Mouse (Mus musculus) retina, adult 2 months (tissue): Measurements from ENCODE around the gene Lrrc28.

Experiments
- DNase-seq: peaks from one replicate; pipeline ENCODE4 v3.0.0-alpha.2; 2012; ENCODE audit warnings: low read depth, low spot score

Lrrc28 gene

DNA sequence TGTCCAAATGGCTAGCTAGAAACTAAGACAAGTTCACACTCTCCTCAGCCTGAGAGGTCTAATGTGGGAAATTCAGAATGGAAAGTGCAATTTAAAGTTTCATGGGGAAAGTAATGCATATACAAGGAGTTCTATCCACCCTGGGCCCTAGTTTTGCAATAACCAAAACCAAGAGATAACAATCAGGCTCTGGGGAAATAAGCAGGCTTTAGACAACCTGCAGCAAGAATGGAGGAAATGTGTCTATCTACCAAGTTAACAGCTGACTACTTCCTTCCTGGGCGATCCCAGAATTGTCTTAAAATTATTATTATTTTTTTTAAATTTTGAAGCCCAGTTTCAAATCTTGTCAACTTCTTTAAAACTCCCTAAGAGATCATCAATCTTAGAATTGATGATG lies 48.7 kb downstream of the Lrrc28 start:
- no peak for DNase-seq

DNA sequence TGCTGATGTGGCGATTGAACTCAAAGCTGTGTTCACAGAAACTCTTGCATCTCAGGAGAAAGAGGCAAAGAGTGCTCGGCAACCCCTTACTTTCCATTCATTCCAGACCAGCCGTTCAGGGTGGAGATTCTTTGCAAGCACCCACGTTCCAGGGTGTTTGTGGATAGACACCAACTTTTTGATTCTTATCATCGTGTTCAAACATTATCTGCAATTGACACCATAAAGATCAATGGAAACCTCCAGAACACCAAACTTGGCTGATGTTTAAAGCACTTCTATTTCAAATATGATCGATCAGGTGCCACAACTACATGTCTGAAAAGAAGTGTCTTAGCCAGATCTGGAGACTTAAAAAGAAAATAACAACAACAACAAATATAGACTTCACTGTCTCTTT lies 51.2 kb downstream of the Lrrc28 start:
- DNase-seq: no peak

DNA sequence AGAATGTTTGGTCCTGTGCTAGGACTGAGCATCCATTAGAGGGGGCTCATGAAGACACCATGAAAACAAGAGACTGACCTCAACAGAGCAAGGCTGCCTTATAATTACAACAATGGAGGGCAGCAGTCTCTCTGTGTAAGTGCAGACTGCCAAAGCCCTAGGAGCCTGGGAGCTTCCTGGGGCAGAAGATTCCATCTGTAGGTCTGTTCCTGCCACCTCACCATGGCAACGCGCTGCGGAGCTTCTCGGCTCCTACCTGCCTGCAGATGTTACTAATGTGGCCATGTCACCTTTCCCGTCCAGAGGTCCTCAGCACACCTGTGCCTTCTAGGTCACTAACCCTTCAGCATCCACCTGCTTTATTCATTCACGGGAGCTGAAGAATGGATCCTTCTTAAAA lies 52.4 kb downstream of the Lrrc28 start:
- no peak for DNase-seq

DNA sequence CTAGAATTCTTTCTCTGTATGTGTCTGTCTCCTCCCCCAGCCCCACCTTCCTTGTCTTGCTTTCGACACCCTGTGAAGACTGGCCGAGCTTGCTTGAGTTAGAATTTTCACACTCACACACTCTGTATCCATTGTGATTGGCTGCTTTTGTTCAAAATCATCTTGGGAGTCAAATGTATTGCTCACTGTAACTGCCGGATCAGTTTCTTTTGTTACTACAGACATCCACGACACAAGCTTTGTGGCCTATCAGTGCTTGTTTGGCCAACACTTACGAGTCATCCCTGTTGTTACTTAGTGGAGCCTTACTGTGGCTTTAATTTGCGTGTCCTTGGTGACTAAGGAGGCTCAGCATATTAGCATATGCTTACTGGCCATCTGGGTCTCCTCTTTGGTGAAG lies 56.3 kb downstream of the Lrrc28 start:
- DNase-seq: no peak

DNA sequence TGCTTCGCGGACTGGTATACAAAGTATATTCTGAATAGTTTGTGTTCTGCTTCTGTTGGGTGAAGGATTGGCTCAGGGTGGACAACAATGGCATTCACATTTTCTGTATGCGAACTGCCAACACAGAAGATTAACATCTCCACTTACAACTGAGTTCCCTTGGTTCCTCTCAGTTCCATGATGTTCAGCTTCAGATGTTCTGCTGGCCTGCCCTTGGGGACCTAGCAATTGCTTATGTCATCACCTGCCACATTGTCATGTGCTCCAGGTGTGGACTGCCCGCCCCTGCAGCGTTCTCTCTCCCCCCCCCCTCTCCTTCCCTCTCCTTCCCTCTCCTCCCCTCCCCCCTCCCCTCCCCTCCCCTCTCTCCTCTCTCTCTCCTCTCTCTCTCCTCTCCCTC lies 58.6 kb downstream of the Lrrc28 start:
- no peak for DNase-seq

DNA sequence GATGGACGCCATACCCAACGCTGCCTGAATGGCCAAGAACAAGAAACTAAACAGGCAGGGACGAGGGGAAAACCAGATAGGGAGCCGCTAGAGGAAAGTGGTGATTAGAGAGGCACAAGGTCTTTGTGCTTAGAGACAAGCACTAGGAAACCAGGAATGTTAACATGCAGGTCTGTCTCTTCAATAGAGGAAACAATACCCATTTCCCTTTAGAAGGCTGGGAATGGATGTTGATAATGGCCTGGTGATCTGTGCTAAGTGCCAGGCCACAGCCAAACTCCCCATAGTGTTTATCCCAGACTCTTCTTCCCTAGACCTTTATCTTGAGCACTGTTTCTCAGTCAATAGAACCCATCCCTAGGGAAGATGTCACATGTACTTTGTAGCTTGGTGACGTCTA lies 61.2 kb downstream of the Lrrc28 start:
- DNase-seq: no peak

DNA sequence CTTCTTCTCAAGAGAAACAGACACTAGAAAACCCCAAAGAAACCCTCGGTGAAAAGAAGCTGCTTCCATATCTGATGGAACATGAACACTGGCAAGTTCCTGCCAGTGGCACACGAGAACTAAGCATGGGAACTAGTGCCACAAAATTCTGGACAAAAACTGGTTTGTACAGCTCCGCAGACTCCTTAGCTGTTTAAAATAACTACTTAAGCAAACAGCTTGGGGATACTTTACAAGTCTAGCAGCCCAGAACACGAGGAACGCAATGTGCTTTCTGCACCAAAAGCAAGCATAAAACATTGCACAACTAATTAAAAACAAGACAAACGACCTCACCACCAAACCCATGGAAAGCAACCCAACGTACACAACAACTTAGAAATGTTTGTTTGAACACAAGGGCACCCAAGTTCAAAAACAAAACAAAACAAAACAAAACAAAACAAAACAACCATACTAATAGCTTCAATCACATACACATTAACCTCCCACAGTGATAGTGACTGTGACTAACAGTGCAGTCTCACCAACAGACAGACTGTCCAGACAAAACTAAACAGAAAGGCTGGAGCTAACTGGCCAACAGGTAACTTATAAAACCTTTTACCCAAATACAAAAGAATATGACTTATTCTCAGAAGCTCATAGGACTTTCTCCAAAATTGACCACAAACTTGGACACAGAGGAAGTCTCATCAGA lies 66.1 kb downstream of the Lrrc28 start:
- DNase-seq: no peak

DNA sequence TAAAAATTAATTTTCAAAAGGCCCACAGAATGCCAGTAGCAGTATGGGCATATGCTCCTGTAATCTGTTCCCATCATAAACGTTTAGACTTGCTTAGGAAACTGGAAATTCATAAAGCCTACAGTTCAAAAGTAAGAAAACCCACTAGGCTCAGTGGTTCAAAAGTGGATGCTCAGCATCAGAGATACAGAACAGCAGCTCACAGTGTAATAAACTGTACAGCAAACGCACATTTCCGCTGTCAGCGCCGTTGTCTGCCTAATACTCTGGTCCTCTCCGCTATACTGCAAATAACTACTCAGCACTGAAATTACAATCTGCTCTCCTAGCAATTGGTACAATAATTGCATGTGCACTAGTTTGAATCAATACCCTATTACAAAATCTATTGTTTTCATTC lies 67.0 kb downstream of the Lrrc28 start:
- DNase-seq: no peak

DNA sequence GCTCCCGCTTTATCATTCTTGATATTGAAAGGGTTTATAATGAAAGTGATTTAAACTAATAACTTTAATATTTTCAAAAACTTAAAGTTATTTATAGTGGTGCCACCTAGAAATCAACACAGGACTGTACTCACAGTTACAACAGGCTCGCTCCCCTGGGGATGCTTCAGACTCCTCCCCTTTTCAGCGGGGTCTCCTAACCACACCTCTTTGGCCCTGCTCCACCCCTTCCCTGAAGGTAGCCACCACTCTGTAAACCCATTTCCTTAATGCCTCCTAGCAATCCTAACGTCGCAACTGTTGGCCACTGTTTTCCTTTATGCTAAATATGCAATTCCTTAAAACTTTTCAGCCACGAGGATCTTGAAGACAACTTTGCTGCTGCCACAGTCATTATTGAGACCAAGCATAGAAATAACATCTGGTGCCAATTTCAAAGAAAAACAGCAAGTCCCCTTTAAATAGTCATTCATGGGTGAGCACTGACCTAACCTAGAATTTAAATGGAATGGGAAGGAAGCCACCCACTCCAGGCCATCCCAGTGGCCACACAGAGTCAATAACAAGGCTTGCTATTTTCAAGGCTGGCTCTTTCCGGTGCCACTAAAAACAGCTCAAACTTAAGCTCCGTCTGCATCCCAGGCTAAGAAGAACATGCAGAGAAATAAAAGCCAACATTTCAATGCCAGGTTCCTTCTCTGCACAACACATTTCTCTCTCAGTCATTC lies 78.4 kb downstream of the Lrrc28 start:
- no peak for DNase-seq

DNA sequence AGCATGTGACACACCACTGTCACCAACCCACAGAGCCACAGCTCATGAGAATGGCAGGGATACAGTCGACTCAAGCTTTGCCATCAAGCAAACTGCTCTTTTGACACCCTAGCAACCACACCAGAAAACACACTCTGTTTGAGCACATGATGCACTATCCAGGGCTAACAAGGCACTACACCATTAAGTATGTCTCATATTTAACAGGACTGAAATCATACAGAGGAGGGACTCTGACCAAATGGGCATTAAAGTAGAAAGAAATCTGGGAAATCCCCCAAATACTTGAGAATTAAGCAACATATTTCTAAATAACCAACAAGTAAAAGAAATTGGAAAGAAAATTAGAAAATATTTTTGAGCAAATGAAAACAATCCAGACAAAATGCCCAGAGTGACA lies 79.9 kb downstream of the Lrrc28 start:
- DNase-seq: no peak

DNA sequence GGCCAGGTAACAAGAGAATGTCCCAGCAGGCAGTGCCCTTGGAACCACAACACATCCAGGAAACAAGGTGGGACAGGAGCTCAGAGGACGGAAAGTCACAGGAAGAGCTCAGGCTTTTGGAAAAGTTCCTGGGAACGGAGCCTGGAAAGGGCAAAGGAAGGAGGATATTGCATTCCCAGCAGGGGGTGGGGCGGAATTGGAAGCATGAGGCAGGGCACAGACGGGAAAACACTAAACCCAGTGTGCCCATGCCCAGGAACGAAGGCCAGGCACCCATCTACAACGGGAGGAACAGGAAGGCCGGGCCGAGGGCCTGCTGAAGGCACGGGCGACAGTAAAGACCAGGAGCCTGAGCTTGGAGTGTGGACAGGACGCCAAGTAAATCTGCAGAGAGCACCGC lies 82.9 kb downstream of the Lrrc28 start:
- DNase-seq: no peak

DNA sequence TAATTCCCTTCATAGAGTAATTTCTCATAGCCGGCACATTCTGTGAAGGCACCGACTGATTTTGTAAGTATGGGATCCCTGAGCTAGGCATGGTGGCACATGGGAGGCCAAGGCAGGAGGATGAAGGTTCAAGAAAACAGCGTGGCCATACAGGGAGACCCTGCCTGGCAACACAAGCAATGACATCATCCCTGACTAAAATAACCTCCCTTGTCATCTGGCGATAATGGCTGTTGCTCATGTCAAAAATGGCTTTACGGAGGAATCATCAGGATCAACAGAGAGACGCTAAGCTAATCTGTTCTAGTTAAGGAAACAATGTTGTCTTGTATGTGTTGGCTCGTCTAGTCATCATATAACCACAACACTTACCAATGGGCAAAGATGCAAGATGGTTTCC lies 85.6 kb downstream of the Lrrc28 start:
- no peak for DNase-seq

DNA sequence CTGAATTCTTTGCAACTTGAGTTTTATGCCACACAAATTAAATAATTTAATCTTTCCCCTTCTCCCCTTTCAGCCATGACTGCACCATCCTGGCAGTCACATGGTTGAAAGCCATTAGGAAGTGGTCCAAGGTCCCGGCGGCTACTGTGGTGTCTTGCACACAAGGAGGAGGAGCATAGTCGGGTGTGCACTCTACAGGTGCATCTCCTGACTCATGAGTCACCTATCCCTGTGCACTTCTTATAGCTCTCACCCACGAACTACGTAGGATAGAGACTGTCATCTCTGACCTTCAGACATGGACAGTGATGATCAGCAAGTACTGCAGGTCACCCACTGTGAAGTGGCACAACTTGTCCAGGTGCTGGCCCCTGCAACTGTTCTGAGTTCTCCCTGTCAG lies 86.8 kb downstream of the Lrrc28 start:
- no peak for DNase-seq

DNA sequence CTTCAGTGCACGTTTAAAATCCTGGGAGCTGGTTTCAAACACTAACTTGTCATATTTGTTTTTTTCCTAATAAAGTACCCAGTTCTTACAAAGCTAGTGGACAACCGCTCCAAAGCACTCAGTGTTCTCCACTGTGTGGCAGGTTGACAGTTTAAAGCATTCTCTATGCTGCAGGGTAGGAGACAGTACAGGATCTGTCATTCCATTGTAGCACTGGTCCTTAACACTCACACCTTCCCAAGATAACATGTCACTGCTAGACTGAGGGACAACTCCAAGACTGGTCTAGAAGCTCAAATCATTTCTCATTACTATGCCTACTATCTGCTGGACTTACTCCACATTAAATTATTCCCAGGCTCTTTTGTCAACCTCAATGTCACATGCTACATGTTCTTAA lies 90.2 kb downstream of the Lrrc28 start:
- DNase-seq: no peak

DNA sequence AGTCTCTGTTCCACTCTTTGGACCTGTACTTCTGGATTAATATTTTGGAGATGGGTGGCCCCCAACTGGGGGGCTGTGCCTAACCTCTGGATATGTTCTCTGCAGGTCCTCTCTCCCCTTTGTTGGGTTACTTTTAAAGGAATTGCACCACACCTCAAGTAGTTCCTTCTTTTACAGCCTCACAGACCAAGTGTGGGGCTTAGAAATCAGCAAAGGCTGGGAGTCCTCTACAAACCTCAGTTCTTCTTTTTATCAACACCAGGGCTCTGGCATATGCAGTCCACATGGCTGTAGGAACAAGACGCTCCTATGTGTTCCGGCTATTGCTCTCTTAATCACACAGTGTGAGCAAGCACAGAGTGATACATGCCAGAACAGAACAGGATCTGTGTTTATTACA lies 93.8 kb downstream of the Lrrc28 start:
- no peak for DNase-seq

DNA sequence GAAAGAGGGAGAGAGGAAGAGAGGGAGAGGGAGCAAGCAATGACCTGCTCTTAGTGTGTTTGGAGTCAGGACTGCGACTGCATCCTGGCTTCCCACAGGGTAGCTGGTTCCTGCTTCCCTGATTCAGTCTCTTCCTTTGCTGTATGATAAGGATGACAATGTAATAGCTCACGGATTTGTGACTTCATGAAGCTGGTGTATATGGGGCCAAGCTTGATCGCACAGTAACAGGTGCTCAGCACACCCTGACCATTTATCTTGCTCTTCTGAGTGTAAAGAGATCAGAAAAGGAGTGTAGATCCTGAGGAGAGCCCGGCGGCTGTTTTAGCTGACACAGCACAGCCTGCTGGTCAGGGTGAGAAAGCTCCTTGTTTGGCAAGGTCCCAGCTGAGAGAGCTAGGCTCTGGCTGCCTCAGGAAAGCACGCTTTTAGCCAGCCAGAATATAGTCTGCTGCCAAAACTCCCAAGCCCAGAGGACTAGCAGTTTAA lies 96.0 kb downstream of the Lrrc28 start:
- peak; percentile 44 for DNase-seq

DNA sequence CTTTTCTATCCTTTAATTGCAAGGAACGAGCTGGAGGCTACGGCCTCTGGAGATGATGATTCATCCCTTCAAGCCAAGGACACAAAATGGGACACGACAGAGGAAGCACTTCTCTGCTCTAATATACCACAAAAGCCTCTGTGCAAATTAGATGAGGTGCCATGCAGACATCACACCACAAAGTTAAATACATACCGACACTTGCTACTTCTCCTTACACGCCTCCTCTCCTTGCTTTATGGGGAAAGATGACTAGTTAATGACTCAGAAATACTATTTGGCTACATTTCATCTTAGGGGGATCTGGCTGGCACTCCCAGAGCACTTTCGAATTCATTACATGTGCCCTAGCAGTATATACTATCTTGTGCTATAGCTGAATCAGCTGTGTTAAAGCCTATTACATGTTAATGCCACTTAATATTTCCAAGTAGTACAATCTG lies 96.4 kb downstream of the Lrrc28 start:
- DNase-seq: peak; percentile 29

DNA sequence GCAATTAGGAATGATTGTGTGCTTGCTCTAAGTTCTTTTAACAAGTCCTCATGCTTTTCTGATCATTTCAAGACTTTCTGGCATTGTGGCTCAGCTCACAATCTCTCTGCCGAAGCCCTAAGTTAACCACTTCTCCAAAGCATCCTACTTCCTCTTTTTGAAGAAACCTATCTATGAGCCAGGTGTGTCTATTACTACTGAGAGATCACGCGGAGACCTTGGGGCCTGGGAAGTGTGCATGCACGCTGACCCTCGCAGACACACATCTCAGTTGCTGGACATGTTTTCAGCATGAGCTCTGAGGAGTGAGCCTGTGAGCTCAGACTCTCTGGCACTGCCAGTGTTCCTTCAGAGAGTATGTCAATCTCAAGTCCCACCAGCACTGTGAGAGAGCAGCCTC lies 98.8 kb downstream of the Lrrc28 start:
- no peak for DNase-seq

DNA sequence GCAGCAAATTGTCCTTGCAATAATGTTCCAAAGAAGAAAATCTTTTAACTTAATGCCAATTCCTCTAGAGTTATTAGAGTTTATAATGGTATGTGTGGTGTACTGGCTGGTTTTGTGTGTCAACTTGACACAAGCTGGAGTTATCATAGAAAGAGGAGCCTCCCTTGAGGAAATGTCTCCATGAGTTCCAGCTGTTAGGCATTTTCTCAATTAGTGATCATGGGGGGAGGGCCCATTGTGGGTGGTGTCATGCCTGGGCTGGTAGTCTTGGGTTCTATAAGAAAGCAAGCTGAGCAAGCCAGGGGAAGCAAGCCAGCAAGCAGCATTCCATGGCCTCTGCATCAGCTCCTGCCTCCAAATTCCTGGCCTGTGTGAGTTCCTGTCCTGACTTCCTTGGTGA lies 100.5 kb downstream of the Lrrc28 start:
- no peak for DNase-seq

DNA sequence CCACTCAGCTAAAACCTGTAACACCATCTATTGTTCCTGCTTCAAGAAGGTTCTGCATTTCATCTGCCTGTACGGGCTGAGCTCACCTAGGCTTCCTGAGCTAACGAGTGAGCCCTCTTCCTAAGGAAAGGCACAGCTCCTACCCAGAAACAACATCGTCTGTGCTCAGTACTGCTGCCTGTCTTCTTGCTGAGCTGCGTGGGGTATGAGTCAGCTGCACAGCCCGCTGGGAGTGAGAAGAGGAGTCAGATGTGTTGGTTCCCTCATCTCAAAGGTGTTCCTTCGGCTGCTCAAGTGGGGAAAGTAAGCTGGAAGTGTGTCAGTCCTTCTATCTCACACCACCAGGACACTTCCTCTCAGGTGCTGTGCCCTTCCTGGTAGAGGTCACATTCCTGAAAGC lies 101.4 kb downstream of the Lrrc28 start:
- no peak for DNase-seq

DNA sequence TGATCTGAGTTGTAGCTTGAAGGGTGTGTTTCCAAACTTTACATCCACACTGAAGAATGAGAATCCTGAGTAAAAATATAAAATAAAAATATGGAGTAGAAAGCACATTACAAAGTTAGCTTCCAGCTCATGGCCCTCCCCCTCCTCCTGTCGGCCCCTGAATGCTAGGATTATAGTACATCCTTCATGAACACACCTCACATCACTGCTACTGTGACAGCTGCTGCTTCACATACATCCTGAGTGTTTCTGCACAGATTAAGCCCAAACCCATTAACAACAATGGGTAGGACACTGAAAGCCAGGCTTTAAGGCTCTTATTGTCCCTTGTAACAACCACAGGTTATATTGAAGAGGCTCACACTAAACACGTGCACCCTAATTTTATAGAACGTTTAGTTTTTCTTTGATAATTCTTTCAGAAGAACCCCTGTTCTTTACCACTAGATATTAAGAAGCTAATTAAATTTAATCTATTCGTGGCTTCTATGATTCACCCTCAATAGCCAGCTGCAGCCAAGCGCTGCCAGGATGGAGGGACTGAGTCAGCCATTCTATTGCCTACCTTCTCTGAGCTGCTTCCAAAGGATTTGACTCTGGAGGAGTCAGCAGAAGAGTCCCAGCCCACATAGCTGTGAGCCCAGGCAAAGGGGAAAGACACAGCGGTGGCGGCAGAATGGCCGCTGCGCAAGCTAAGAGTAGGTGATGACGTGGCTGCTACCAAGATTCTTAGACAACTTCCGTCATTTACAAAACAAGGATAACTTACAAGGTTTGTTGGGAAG lies 108.3 kb downstream of the Lrrc28 start:
- DNase-seq: no peak

DNA sequence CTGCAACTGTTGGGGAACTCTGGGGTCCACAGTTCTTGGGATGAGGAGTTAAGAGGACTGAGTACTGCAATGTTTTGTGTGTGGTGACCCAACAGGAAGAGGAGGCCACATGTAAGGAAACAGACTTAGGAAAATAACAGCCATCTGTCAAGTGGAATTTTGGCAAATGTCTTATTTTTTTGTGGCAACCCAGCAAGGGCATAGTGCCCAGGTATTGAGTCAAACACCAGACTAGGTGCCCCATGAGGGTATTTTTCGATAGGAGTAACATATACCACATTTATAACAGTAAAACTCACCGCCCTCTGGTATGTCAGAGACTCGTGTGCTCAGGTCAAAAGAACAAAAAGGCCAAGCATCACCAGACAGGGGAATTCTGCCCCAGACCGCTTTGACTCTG lies 109.1 kb downstream of the Lrrc28 start:
- no peak for DNase-seq

DNA sequence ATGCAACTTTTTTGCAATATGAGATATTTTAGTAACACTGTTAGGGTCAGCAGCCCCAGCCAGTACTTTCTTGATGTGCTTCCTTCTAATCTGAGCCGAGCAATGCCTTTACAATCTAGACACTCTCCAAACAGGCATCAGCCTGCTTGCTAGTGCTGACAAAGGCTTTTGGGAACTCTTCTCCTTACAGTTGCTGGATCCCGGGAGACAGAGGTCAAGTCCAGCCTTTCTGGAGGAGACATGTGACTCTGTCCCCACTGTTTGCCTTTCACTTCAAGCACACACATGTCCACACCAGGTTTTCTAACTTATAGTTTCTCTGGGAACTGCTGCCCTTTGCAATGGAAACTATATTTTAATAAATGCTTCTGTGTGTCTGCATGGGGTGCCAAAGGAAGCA lies 114.1 kb downstream of the Lrrc28 start:
- DNase-seq: no peak
